Mouse (Mus musculus): ENCODE data around the gene Psmd8. TPM values are rescaled to one million over a fixed set of nuclear protein-coding genes. Genes with fewer than 3 reads are reported as not detected.

The Psmd8 gene
- polyA plus RNA-seq, 1 experiment from 2014 or later: 274 TPM

Other genes with a start within 250 kb of the Psmd8 start
- 134 TPM in 2 replicates for gene Actn4, start 218.4 kb downstream of the Psmd8 start, polyA plus RNA-seq (2015; fragmentation: Nextera tagmentation; extraction: Ambion mirVana)
- gene Eif3k, start 198.8 kb downstream of the Psmd8 start, polyA plus RNA-seq (2015; fragmentation: Nextera tagmentation; extraction: Ambion mirVana): 303 and 307 TPM in 2 replicates
- gene Map4k1, start 198.7 kb downstream of the Psmd8 start, polyA plus RNA-seq (2015; fragmentation: Nextera tagmentation; extraction: Ambion mirVana): 5.5 and 7.7 TPM in 2 replicates
- gene Ryr1, start 55.5 kb downstream of the Psmd8 start, polyA plus RNA-seq (2015; fragmentation: Nextera tagmentation; extraction: Ambion mirVana): 13.3 and 15.6 TPM in 2 replicates
- gene Rasgrp4, start 45.9 kb downstream of the Psmd8 start, polyA plus RNA-seq (2015; fragmentation: Nextera tagmentation; extraction: Ambion mirVana): 0.57 and 0.69 TPM in 2 replicates
- gene Fam98c, start 24.5 kb downstream of the Psmd8 start, polyA plus RNA-seq (2015; fragmentation: Nextera tagmentation; extraction: Ambion mirVana): 20.5 and 21.3 TPM in 2 replicates
- gene Ggn, start 10.5 kb downstream of the Psmd8 start, polyA plus RNA-seq (2015; fragmentation: Nextera tagmentation; extraction: Ambion mirVana): 0.18 TPM in 2 replicates
- gene Spred3, start 10.3 kb downstream of the Psmd8 start, polyA plus RNA-seq (2015; fragmentation: Nextera tagmentation; extraction: Ambion mirVana): 6.4 TPM in 2 replicates
- 1.8 and 2.1 TPM in 2 replicates for gene Catsperg1, start 33.3 kb upstream of the Psmd8 start, polyA plus RNA-seq (2015; fragmentation: Nextera tagmentation; extraction: Ambion mirVana)
- 0.28 and 0.83 TPM in 2 replicates for gene Kcnk6, start 51.8 kb upstream of the Psmd8 start, polyA plus RNA-seq (2015; fragmentation: Nextera tagmentation; extraction: Ambion mirVana)
- gene Yif1b, start 57.6 kb upstream of the Psmd8 start, polyA plus RNA-seq (2015; fragmentation: Nextera tagmentation; extraction: Ambion mirVana): 76.2 and 78.7 TPM in 2 replicates
- 0.95 TPM in 1 of 2 replicates, not detected in the other for gene 2200002D01Rik, start 67.8 kb upstream of the Psmd8 start, polyA plus RNA-seq (2015; fragmentation: Nextera tagmentation; extraction: Ambion mirVana)
- gene Spint2, start 101.2 kb upstream of the Psmd8 start, polyA plus RNA-seq (2015; fragmentation: Nextera tagmentation; extraction: Ambion mirVana): 43.8 and 48.8 TPM in 2 replicates
- 6.5 and 8.7 TPM in 2 replicates for gene Ppp1r14a, start 108.6 kb upstream of the Psmd8 start, polyA plus RNA-seq (2015; fragmentation: Nextera tagmentation; extraction: Ambion mirVana)
- 240 and 243 TPM in 2 replicates for gene Dpf1, start 123.2 kb upstream of the Psmd8 start, polyA plus RNA-seq (2015; fragmentation: Nextera tagmentation; extraction: Ambion mirVana)